Mouse (Mus musculus): ENCODE data around the gene Il17d. TPM values are rescaled to one million over a fixed set of nuclear protein-coding genes. Genes with fewer than 3 reads are reported as not detected.

The Il17d gene
- polyA plus RNA-seq, 2 experiments from 2014 or later = not detected

Other genes with a start within 250 kb of the Il17d start
- gene Cryl1, start 126.2 kb upstream of the Il17d start, polyA plus RNA-seq (2017; shearing (Covaris generic)) = 10 to 100 TPM; 17.2 to 17.6 TPM
- 1 to 10 TPM; 2.8 to 3.0 TPM for gene Ift88, start 100.7 kb upstream of the Il17d start, polyA plus RNA-seq (2017; shearing (Covaris generic))
- gene Eef1akmt1, start 46.8 kb downstream of the Il17d start, polyA plus RNA-seq (2017; shearing (Covaris generic)) = 100 to 1,000 TPM; 125 to 148 TPM
- 10 to 100 TPM; 21.2 to 28.7 TPM for gene Xpo4, start 140.7 kb downstream of the Il17d start, polyA plus RNA-seq (2017; shearing (Covaris generic))
- not detected for gene Gm49361, start 221.3 kb downstream of the Il17d start, polyA plus RNA-seq (2017; shearing (Covaris generic))
- gene Lats2, start 233.6 kb downstream of the Il17d start, polyA plus RNA-seq (2017; shearing (Covaris generic)) = 10 to 100 TPM; 17.9 to 20.7 TPM